Mouse (Mus musculus): ENCODE data around the gene Myh14. TPM values are rescaled to one million over a fixed set of nuclear protein-coding genes. Genes with fewer than 3 reads are reported as not detected.

Myh14 gene
- polyA plus RNA-seq, 1 experiment from 2014 or later, result 0.56 TPM

- Histone ChIP-seq H3K9me3 (replicated peaks; ENCODE audit: control insufficient read depth, low read length) (no peaks in the 10 kb centered on the region), H3K9ac (ENCODE audit: low read depth, low read length) (no peak overlapping the region), H3K36me3 (ENCODE audit: control insufficient read depth, insufficient read depth, low read length) (no peaks in the 10 kb centered on the region), H3K27ac (ENCODE audit: low read depth, low read length) (no peak overlapping the region), H3K4me2 (no peak overlapping the region), H3K4me1 (ENCODE audit: control insufficient read depth, insufficient read depth, low read length) (no peaks in the 10 kb centered on the region), H3K27me3 (ENCODE audit: control insufficient read depth, insufficient read depth, low read length) (peaks cover 9% of the 10 kb centered on the region; the same call in 1 of the 2 replicates), H3K4me3 (ENCODE audit: low read depth, low read length) (no peak overlapping the region)
- ATAC-seq (replicated peaks; ENCODE audit: insufficient number of reproducible peaks, low FRiP score, low TSS enrichment), result no peak
- WGBS (ENCODE audit: insufficient replicate concordance), result 42% methylated on average over 14 of the region's 14 CpGs
Observed at GRCm38 (mm10) chr7:44624828-44625227, 45.8 kb downstream of the Myh14 start.

GRCm38 (mm10) chr7:44624543-44624826 is 46.2 kb downstream of the Myh14 start:
- no peak overlapping the region for H3K9ac ChIP-seq (ENCODE audit: low read depth, low read length)
- no peaks in the 10 kb centered on the region for H3K36me3 ChIP-seq (ENCODE audit: control insufficient read depth, insufficient read depth, low read length)
- H3K27me3 ChIP-seq (ENCODE audit: control insufficient read depth, insufficient read depth, low read length), result peaks cover 8% of the 10 kb centered on the region; the same call in 1 of the 2 replicates
- H3K4me1 ChIP-seq (ENCODE audit: control insufficient read depth, insufficient read depth, low read length), result no peaks in the 10 kb centered on the region
- H3K27ac ChIP-seq (ENCODE audit: low read depth, low read length), result no peak overlapping the region
- 59% methylated on average over 3 of the region's 3 CpGs for WGBS (ENCODE audit: insufficient replicate concordance)
- no peak overlapping the region for H3K4me2 ChIP-seq
- no peak overlapping the region for H3K4me3 ChIP-seq (ENCODE audit: low read depth, low read length)
- no peaks in the 10 kb centered on the region for H3K9me3 ChIP-seq (replicated peaks; ENCODE audit: control insufficient read depth, low read length)
- ATAC-seq (replicated peaks; ENCODE audit: insufficient number of reproducible peaks, low FRiP score, low TSS enrichment), result no peak

- Histone ChIP-seq H3K27me3 (ENCODE audit: control insufficient read depth, insufficient read depth, low read length) (peaks cover 8% of the 10 kb centered on the region; the same call in 1 of the 2 replicates), H3K4me1 (ENCODE audit: control insufficient read depth, insufficient read depth, low read length) (no peaks in the 10 kb centered on the region), H3K27ac (ENCODE audit: low read depth, low read length) (no peak overlapping the region), H3K4me3 (ENCODE audit: low read depth, low read length) (no peak overlapping the region), H3K36me3 (ENCODE audit: control insufficient read depth, insufficient read depth, low read length) (no peaks in the 10 kb centered on the region), H3K9ac (ENCODE audit: low read depth, low read length) (no peak overlapping the region), H3K9me3 (replicated peaks; ENCODE audit: control insufficient read depth, low read length) (no peaks in the 10 kb centered on the region), H3K4me2 (no peak overlapping the region)
- ATAC-seq (replicated peaks; ENCODE audit: insufficient number of reproducible peaks, low FRiP score, low TSS enrichment), result no peak
- WGBS (ENCODE audit: insufficient replicate concordance), result 45% methylated on average over 18 of the region's 18 CpGs
Observed at GRCm38 (mm10) chr7:44623714-44624542, 46.7 kb downstream of the Myh14 start.

- 63% methylated on average over 3 of the region's 3 CpGs for WGBS (ENCODE audit: insufficient replicate concordance)
- Histone ChIP-seq H3K4me3 (ENCODE audit: low read depth, low read length) (no peak overlapping the region), H3K36me3 (ENCODE audit: control insufficient read depth, insufficient read depth, low read length) (no peaks in the 10 kb centered on the region), H3K27ac (ENCODE audit: low read depth, low read length) (no peak overlapping the region), H3K9me3 (replicated peaks; ENCODE audit: control insufficient read depth, low read length) (no peaks in the 10 kb centered on the region), H3K27me3 (ENCODE audit: control insufficient read depth, insufficient read depth, low read length) (peaks cover 31% of the 10 kb centered on the region), H3K9ac (ENCODE audit: low read depth, low read length) (no peak overlapping the region), H3K4me1 (ENCODE audit: control insufficient read depth, insufficient read depth, low read length) (no peaks in the 10 kb centered on the region), H3K4me2 (no peak overlapping the region)
- no peak for ATAC-seq (replicated peaks; ENCODE audit: insufficient number of reproducible peaks, low FRiP score, low TSS enrichment)
Observed at GRCm38 (mm10) chr7:44617059-44617458, 53.6 kb downstream of the Myh14 start.

GRCm38 (mm10) chr7:44615987-44616386 is 54.7 kb downstream of the Myh14 start:
- Histone ChIP-seq H3K27ac (ENCODE audit: low read depth, low read length) (no peak overlapping the region), H3K9ac (ENCODE audit: low read depth, low read length) (no peak overlapping the region), H3K27me3 (ENCODE audit: control insufficient read depth, insufficient read depth, low read length) (peaks cover 35% of the 10 kb centered on the region), H3K4me2 (no peak overlapping the region), H3K4me1 (ENCODE audit: control insufficient read depth, insufficient read depth, low read length) (no peaks in the 10 kb centered on the region), H3K4me3 (ENCODE audit: low read depth, low read length) (no peak overlapping the region), H3K36me3 (ENCODE audit: control insufficient read depth, insufficient read depth, low read length) (no peaks in the 10 kb centered on the region), H3K9me3 (replicated peaks; ENCODE audit: control insufficient read depth, low read length) (no peaks in the 10 kb centered on the region)
- ATAC-seq (replicated peaks; ENCODE audit: insufficient number of reproducible peaks, low FRiP score, low TSS enrichment), result no peak
- 66% methylated on average over 14 of the region's 14 CpGs for WGBS (ENCODE audit: insufficient replicate concordance)

GRCm38 (mm10) chr7:44615309-44615708 is 55.3 kb downstream of the Myh14 start:
- 20% methylated on average over 10 of the region's 10 CpGs for WGBS (ENCODE audit: insufficient replicate concordance)

GRCm38 (mm10) chr7:44614041-44614688 is 56.5 kb downstream of the Myh14 start:
- peaks cover 37% of the 10 kb centered on the region for H3K27me3 ChIP-seq (ENCODE audit: control insufficient read depth, insufficient read depth, low read length)
- no peaks in the 10 kb centered on the region for H3K36me3 ChIP-seq (ENCODE audit: control insufficient read depth, insufficient read depth, low read length)
- 5% methylated on average over 20 of the region's 20 CpGs for WGBS (ENCODE audit: insufficient replicate concordance)
- no peak overlapping the region for H3K4me3 ChIP-seq (ENCODE audit: low read depth, low read length)
- H3K27ac ChIP-seq (ENCODE audit: low read depth, low read length), result no peak overlapping the region
- H3K4me1 ChIP-seq (ENCODE audit: control insufficient read depth, insufficient read depth, low read length), result no peaks in the 10 kb centered on the region
- H3K9ac ChIP-seq (ENCODE audit: low read depth, low read length), result no peak overlapping the region
- H3K9me3 ChIP-seq (replicated peaks; ENCODE audit: control insufficient read depth, low read length), result no peaks in the 10 kb centered on the region
- no peak for ATAC-seq (replicated peaks; ENCODE audit: insufficient number of reproducible peaks, low FRiP score, low TSS enrichment)
- H3K4me2 ChIP-seq, result no peak overlapping the region

More at GRCm38 (mm10) chr7:44615309-44615708, 55.3 kb downstream of the Myh14 start:
- Histone ChIP-seq H3K36me3 (ENCODE audit: control insufficient read depth, insufficient read depth, low read length) (no peaks in the 10 kb centered on the region), H3K27me3 (ENCODE audit: control insufficient read depth, insufficient read depth, low read length) (peaks cover 37% of the 10 kb centered on the region), H3K4me2 (no peak overlapping the region), H3K9me3 (replicated peaks; ENCODE audit: control insufficient read depth, low read length) (no peaks in the 10 kb centered on the region), H3K9ac (ENCODE audit: low read depth, low read length) (no peak overlapping the region), H3K4me1 (ENCODE audit: control insufficient read depth, insufficient read depth, low read length) (no peaks in the 10 kb centered on the region), H3K4me3 (ENCODE audit: low read depth, low read length) (no peak overlapping the region), H3K27ac (ENCODE audit: low read depth, low read length) (no peak overlapping the region)
- no peak for ATAC-seq (replicated peaks; ENCODE audit: insufficient number of reproducible peaks, low FRiP score, low TSS enrichment)

- no peak overlapping the region for H3K4me2 ChIP-seq
- H3K4me1 ChIP-seq (ENCODE audit: control insufficient read depth, insufficient read depth, low read length), result no peaks in the 10 kb centered on the region
- ATAC-seq (replicated peaks; ENCODE audit: insufficient number of reproducible peaks, low FRiP score, low TSS enrichment), result no peak
- 54% methylated on average over 7 of the region's 7 CpGs for WGBS (ENCODE audit: insufficient replicate concordance)
- no peak overlapping the region for H3K27ac ChIP-seq (ENCODE audit: low read depth, low read length)
- H3K36me3 ChIP-seq (ENCODE audit: control insufficient read depth, insufficient read depth, low read length), result no peaks in the 10 kb centered on the region
- no peak overlapping the region for H3K9ac ChIP-seq (ENCODE audit: low read depth, low read length)
- peaks cover 48% of the 10 kb centered on the region for H3K27me3 ChIP-seq (ENCODE audit: control insufficient read depth, insufficient read depth, low read length)
- no peaks in the 10 kb centered on the region for H3K9me3 ChIP-seq (replicated peaks; ENCODE audit: control insufficient read depth, low read length)
- H3K4me3 ChIP-seq (ENCODE audit: low read depth, low read length), result no peak overlapping the region
Observed at GRCm38 (mm10) chr7:44612192-44612591, 58.5 kb downstream of the Myh14 start.

Data from heart, embryonic 11.5 days (tissue).